Mouse (Mus musculus) left cerebral cortex, postnatal 10 days (tissue): ENCODE data around the gene Ppm1b. TPM values are rescaled to one million over a fixed set of nuclear protein-coding genes. Genes with fewer than 3 reads are reported as not detected.
A peak's percentile ranks its signal among the peaks of the same experiment; 100 is the strongest.

ENCODE experiments used
- DNase-seq, 2 experiments: peaks; one replicate each; pipeline ENCODE4 v3.0.0; 2021 to 2022; ENCODE audit warnings: low spot score in 2 of 2, mixed read lengths in 1 of 2; ENCODE audit errors: extremely low spot score in 1 of 2
- intact Hi-C: fragments of 180-260 bp; cut with DNase I; formaldehyde crosslinking; loops from one replicate; pipeline ENCODE4 v1.15.1; 2025
- total RNA-seq, 2 experiments: library from RNA; stranded (reverse); gene quantifications; 2 replicates each; pipeline ENCODE4 v1.2.3; 2021

Ppm1b gene
- total RNA-seq, 2 experiments from 2014 or later = 102 to 106 TPM

GRCm38 (mm10) chr17:84999636-85000035 lies 43.1 kb downstream of the Ppm1b start:
- intact Hi-C loops = no loop called here
- no peak for DNase-seq

- DNase-seq = no peak
- intact Hi-C loops = loop anchor here (10.0 kb wide), 1 partner anchor 49 kb away; no protein-coding TSS in a partner anchor
Measured at GRCm38 (mm10) chr17:85013485-85013884, 56.9 kb downstream of the Ppm1b start.

- no peak for DNase-seq
- intact Hi-C loops = loop anchor here (10.0 kb wide), 1 partner anchor 50 kb away; no protein-coding TSS in a partner anchor
Measured at GRCm38 (mm10) chr17:85014632-85015031, 58.1 kb downstream of the Ppm1b start.

- intact Hi-C loops = loop anchor here (10.0 kb wide), 1 partner anchor 54 kb away; no protein-coding TSS in a partner anchor
- no peak for DNase-seq
Measured at GRCm38 (mm10) chr17:85018344-85018743, 61.8 kb downstream of the Ppm1b start.

- DNase-seq = no peak
- intact Hi-C loops = loop anchor here (10.0 kb wide), 1 partner anchor 54 kb away; no protein-coding TSS in a partner anchor
Measured at GRCm38 (mm10) chr17:85018794-85019193, 62.3 kb downstream of the Ppm1b start.

GRCm38 (mm10) chr17:85020343-85020742 lies 63.8 kb downstream of the Ppm1b start:
- intact Hi-C loops = no loop called here
- DNase-seq = no peak

- peak; percentile 55 to 69 for DNase-seq
- intact Hi-C loops = no loop called here
Measured at GRCm38 (mm10) chr17:85023247-85024167, 67.0 kb downstream of the Ppm1b start.

GRCm38 (mm10) chr17:85024237-85024636 lies 67.7 kb downstream of the Ppm1b start:
- no peak for DNase-seq
- intact Hi-C loops = no loop called here

GRCm38 (mm10) chr17:85025151-85025550 lies 68.6 kb downstream of the Ppm1b start:
- intact Hi-C loops = no loop called here

GRCm38 (mm10) chr17:85026436-85026835 lies 69.9 kb downstream of the Ppm1b start:
- no peak for DNase-seq
- intact Hi-C loops = no loop called here

More at GRCm38 (mm10) chr17:85025151-85025550, 68.6 kb downstream of the Ppm1b start:
- DNase-seq = no peak

GRCm38 (mm10) chr17:85027247-85027646 lies 70.7 kb downstream of the Ppm1b start:
- intact Hi-C loops = no loop called here
- no peak for DNase-seq

GRCm38 (mm10) chr17:85028093-85028739 lies 71.7 kb downstream of the Ppm1b start, which contains the start of gene Slc3a1:
Gene Slc3a1 (plus strand): TSS chr17:85028376.
- intact Hi-C loops = no loop called here
- DNase-seq = no peak

GRCm38 (mm10) chr17:85028797-85029196 lies 72.3 kb downstream of the Ppm1b start:
- intact Hi-C loops = no loop called here
- DNase-seq = no peak

GRCm38 (mm10) chr17:85030651-85031050 lies 74.1 kb downstream of the Ppm1b start:
- no peak for DNase-seq
- intact Hi-C loops = loop anchor here (10.0 kb wide), 1 partner anchor 604 kb away; no protein-coding TSS in a partner anchor

- intact Hi-C loops = loop anchor here (10.0 kb wide), 1 partner anchor 602 kb away; no protein-coding TSS in a partner anchor
- no peak for DNase-seq
Measured at GRCm38 (mm10) chr17:85033087-85033486, 76.5 kb downstream of the Ppm1b start.

GRCm38 (mm10) chr17:85034068-85034467 lies 77.5 kb downstream of the Ppm1b start:
- intact Hi-C loops = loop anchor here (10.0 kb wide), 1 partner anchor 601 kb away; no protein-coding TSS in a partner anchor
- DNase-seq = no peak

GRCm38 (mm10) chr17:85037855-85038254 lies 81.3 kb downstream of the Ppm1b start:
- intact Hi-C loops = loop anchor here (10.0 kb wide), 1 partner anchor 597 kb away; no protein-coding TSS in a partner anchor
- DNase-seq = no peak

- intact Hi-C loops = loop anchor here (10.0 kb wide), 1 partner anchor 596 kb away; no protein-coding TSS in a partner anchor
- DNase-seq = no peak
Measured at GRCm38 (mm10) chr17:85038311-85038710, 81.8 kb downstream of the Ppm1b start.

GRCm38 (mm10) chr17:85038761-85039160 lies 82.2 kb downstream of the Ppm1b start:
- DNase-seq = no peak
- intact Hi-C loops = loop anchor here (10.0 kb wide), 1 partner anchor 596 kb away; no protein-coding TSS in a partner anchor
